Mouse (Mus musculus) C2C12 (cell line): Measurements from ENCODE around the gene Slc48a1.

ENCODE experiments used
- CEBPB ChIP-seq: IDR thresholded peaks from one replicate; pipeline ENCODE4 v1.6.1; 2011; ENCODE audit warnings: low read depth, mild to moderate bottlenecking, control low read depth, moderate library complexity
- CTCF ChIP-seq: IDR thresholded peaks from one replicate; pipeline ENCODE4 v1.5.1; 2011; ENCODE audit not compliant: control insufficient read depth, insufficient read depth, insufficient read length
- FOSL1 ChIP-seq: IDR thresholded peaks from one replicate; pipeline ENCODE4 v1.8.0; 2011; ENCODE audit warnings: mild to moderate bottlenecking, low read length; ENCODE audit not compliant: poor library complexity, insufficient read depth, severe bottlenecking
- MAX ChIP-seq: IDR thresholded peaks from one replicate; pipeline ENCODE4 v1.6.1; 2011; ENCODE audit warnings: mild to moderate bottlenecking, control low read depth
- MYOD1 ChIP-seq: IDR thresholded peaks from one replicate; pipeline ENCODE4 v1.6.1; 2011; ENCODE audit warnings: low read depth; ENCODE audit not compliant: control insufficient read depth, insufficient read length
- MYOG ChIP-seq: IDR thresholded peaks from one replicate; pipeline ENCODE4 v1.6.1; 2011; ENCODE audit not compliant: control insufficient read depth, insufficient read length; ENCODE audit errors: extremely low read depth
- USF1 ChIP-seq: IDR thresholded peaks from one replicate; pipeline ENCODE4 v1.6.1; 2011; ENCODE audit warnings: low read depth, mild to moderate bottlenecking, control low read depth, moderate library complexity

- TF ChIP-seq CTCF (no peak), MAX (no peak), MYOG (no peak), MYOD1 (no peak), CEBPB (no peak), FOSL1 (no peak), USF1 (no peak)
Observed at GRCm38 (mm10) chr15:97807867-97808266, 29.5 kb downstream of the Slc48a1 start.
